Mouse (Mus musculus): ENCODE data around the gene Cep97.
"Not testable (repeated sequence)": the region's sequence is repeated elsewhere in the genome, so short reads cannot be mapped to it uniquely, and the experiment has no call there.

Gene Cep97

GRCm38 (mm10) chr16:55934453-55935037 lies at the start of gene Cep97:
TSS of gene Cep97 (minus strand) at chr16:55934855.
- peak; percentile 86 for DNase-seq (ENCODE audit: low read depth, low spot score)

GRCm38 (mm10) chr16:55974903-55975285 lies 40.2 kb upstream of the Cep97 start:
- DNase-seq (ENCODE audit: low read depth, low spot score): peak; percentile 40

- DNase-seq (ENCODE audit: low read depth, low spot score): peak; percentile 49
These were observed 39.7 kb upstream of the Cep97 start for GRCm38 (mm10) chr16:55974256-55974902.

- DNase-seq (ENCODE audit: low read depth, low spot score): peak; percentile 95
These were observed 39.0 kb upstream of the Cep97 start, which contains the start of gene Zbtb11 for GRCm38 (mm10) chr16:55973431-55974255. TSS of gene Zbtb11 (plus strand) at chr16:55973883.

- no peak for DNase-seq (ENCODE audit: low read depth, low spot score)
These were observed 38.1 kb upstream of the Cep97 start for GRCm38 (mm10) chr16:55972626-55973201.

GRCm38 (mm10) chr16:55971735-55972615 lies 37.3 kb upstream of the Cep97 start:
- no peak for DNase-seq (ENCODE audit: low read depth, low spot score)

- no peak for DNase-seq (ENCODE audit: low read depth, low spot score)
These were observed 35.8 kb upstream of the Cep97 start for GRCm38 (mm10) chr16:55970416-55970815.

- DNase-seq (ENCODE audit: low read depth, low spot score): no peak
These were observed 34.5 kb upstream of the Cep97 start for GRCm38 (mm10) chr16:55969147-55969546.

GRCm38 (mm10) chr16:55967221-55967620 lies 32.6 kb upstream of the Cep97 start:
- DNase-seq (ENCODE audit: low read depth, low spot score): no peak

- peak; percentile 85 for DNase-seq (ENCODE audit: low read depth, low spot score)
These were observed 31.7 kb upstream of the Cep97 start, which contains the start of gene Rpl24 for GRCm38 (mm10) chr16:55966212-55966871. TSS of gene Rpl24 (plus strand) at chr16:55966275.

GRCm38 (mm10) chr16:55964126-55964949 lies 29.7 kb upstream of the Cep97 start:
- no peak for DNase-seq (ENCODE audit: low read depth, low spot score)

- DNase-seq (ENCODE audit: low read depth, low spot score): not testable (repeated sequence)
These were observed 28.4 kb upstream of the Cep97 start for GRCm38 (mm10) chr16:55963068-55963467.

- DNase-seq (ENCODE audit: low read depth, low spot score): not testable (repeated sequence)
These were observed 19.5 kb upstream of the Cep97 start for GRCm38 (mm10) chr16:55954196-55954595.

GRCm38 (mm10) chr16:55952771-55953170 lies 18.1 kb upstream of the Cep97 start:
- no peak for DNase-seq (ENCODE audit: low read depth, low spot score)

- no peak for DNase-seq (ENCODE audit: low read depth, low spot score)
These were observed 17.1 kb upstream of the Cep97 start for GRCm38 (mm10) chr16:55951679-55952327.

GRCm38 (mm10) chr16:55950946-55951678 lies 16.5 kb upstream of the Cep97 start:
- DNase-seq (ENCODE audit: low read depth, low spot score): peak; percentile 82

- no peak for DNase-seq (ENCODE audit: low read depth, low spot score)
These were observed 15.8 kb upstream of the Cep97 start for GRCm38 (mm10) chr16:55950462-55950861.

GRCm38 (mm10) chr16:55948963-55949362 lies 14.3 kb upstream of the Cep97 start:
- DNase-seq (ENCODE audit: low read depth, low spot score): no peak

Data from c-Kit-negative CD71-positive TER-119-positive erythroid progenitor cells, embryonic 14.5 days (primary cell).